Mouse (Mus musculus) embryo, embryonic 10.5 days (tissue): ENCODE measurements at regions not wholly inside any gene's neighbourhood (a gene's known extent, or its start where the extent isn't known, plus 50 kb on each side); places are given as distances from the start of the nearest gene placed in this dataset.

ENCODE experiments used
- DNase-seq: peaks from one replicate; pipeline ENCODE4 v3.0.0-alpha.2; 2015; ENCODE audit warnings: low spot score

DNA sequence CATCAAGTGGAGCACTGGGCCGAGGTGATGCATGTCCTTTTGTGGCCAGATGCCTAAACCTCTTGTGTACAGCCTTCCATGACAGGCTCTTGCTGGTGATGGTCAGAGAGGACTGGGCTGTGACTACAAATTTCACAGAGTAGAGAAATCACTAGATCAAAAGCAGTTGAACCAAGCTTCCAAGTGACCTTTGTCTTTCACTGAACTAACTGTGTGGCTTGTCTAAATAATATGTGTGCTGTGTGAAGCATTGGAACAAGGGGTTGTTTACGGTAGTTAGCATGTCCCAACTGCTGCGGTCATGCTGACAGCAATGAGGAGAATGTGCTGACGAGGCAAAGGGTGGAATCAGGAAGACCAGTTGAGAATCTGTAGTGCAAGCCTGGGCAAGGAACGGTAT, 55.3 kb upstream of the D16Ertd472e start:
- no peak for DNase-seq

DNA sequence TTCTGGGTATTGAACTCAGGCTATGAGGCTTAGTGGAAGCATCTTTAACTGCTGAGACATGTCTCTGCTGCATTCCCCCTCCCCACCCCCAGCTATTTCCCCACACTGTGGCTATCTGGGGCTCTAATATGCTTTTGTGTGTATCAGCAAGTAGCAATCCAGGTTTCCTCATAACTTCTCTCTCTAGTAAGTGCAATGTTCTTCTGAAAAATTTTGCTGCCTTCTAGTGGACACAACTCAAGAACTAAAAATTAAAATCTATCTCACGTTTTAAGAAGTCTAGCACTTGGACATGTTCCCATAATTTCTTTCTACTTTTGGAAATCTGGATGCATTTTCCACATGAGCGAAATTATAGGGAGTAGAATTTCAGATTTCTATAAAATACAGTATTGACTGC, 50.3 kb upstream of the D16Ertd472e start:
- no peak for DNase-seq
